Mouse (Mus musculus): Measurements from ENCODE around the gene Sufu. TPM values are rescaled to one million over a fixed set of nuclear protein-coding genes. Genes with fewer than 3 reads are reported as not detected.
A peak's percentile ranks its signal among the peaks of the same experiment; 100 is the strongest.

Sufu gene
- total RNA-seq (2021) = 1 to 10 TPM; 5.0 to 5.4 TPM
- long read RNA-seq, experiment 1, full-length matches to known transcripts = 3 of 4 reads
- long read RNA-seq, experiment 1, partial matches to known transcripts = 1 of 4 reads
- long read RNA-seq, experiment 1, other reads (novel, unspliced or antisense) = 0 of 4 reads
- long read RNA-seq, experiment 2, full-length matches to known transcripts = 7 of 9 reads
- long read RNA-seq, experiment 2, partial matches to known transcripts = 0 of 9 reads
- long read RNA-seq, experiment 2, other reads (novel, unspliced or antisense) = 2 of 9 reads

GRCm38 (mm10) chr19:46396686-46397435 lies at the start of gene Sufu:
TSS of gene Sufu (plus strand) at chr19:46396896.
- peak; percentile 99 for DNase-seq (ENCODE audit: low spot score)

GRCm38 (mm10) chr19:46347146-46347545 lies 49.5 kb upstream of the Sufu start:
- no peak for DNase-seq (ENCODE audit: low spot score)

GRCm38 (mm10) chr19:46347936-46348668 lies 48.6 kb upstream of the Sufu start:
- no peak for DNase-seq (ENCODE audit: low spot score)

GRCm38 (mm10) chr19:46348761-46349458 lies 47.8 kb upstream of the Sufu start:
- DNase-seq (ENCODE audit: low spot score) = peak; percentile 64

GRCm38 (mm10) chr19:46349550-46349949 lies 47.1 kb upstream of the Sufu start:
- no peak for DNase-seq (ENCODE audit: low spot score)

- DNase-seq (ENCODE audit: low spot score) = no peak
Observed at GRCm38 (mm10) chr19:46350168-46350932, 46.3 kb upstream of the Sufu start, which contains the start of gene 2310034G01Rik. TSS of gene 2310034G01Rik (minus strand) at chr19:46350302.

GRCm38 (mm10) chr19:46356701-46357138 lies 40.0 kb upstream of the Sufu start:
- DNase-seq (ENCODE audit: low spot score) = peak; percentile 79

- no peak for DNase-seq (ENCODE audit: low spot score)
Observed at GRCm38 (mm10) chr19:46357344-46358280, 39.1 kb upstream of the Sufu start.

GRCm38 (mm10) chr19:46358381-46358780 lies 38.3 kb upstream of the Sufu start:
- no peak for DNase-seq (ENCODE audit: low spot score)

- DNase-seq (ENCODE audit: low spot score) = no peak
Observed at GRCm38 (mm10) chr19:46362104-46362503, 34.6 kb upstream of the Sufu start.

GRCm38 (mm10) chr19:46363294-46364009 lies 33.2 kb upstream of the Sufu start:
- no peak for DNase-seq (ENCODE audit: low spot score)

GRCm38 (mm10) chr19:46367798-46368590 lies 28.7 kb upstream of the Sufu start:
- no peak for DNase-seq (ENCODE audit: low spot score)

GRCm38 (mm10) chr19:46369204-46369603 lies 27.5 kb upstream of the Sufu start:
- peak; percentile 72 for DNase-seq (ENCODE audit: low spot score)

- no peak for DNase-seq (ENCODE audit: low spot score)
Observed at GRCm38 (mm10) chr19:46374477-46375088, 22.1 kb upstream of the Sufu start.

- no peak for DNase-seq (ENCODE audit: low spot score)
Observed at GRCm38 (mm10) chr19:46375489-46375888, 21.2 kb upstream of the Sufu start.

- no peak for DNase-seq (ENCODE audit: low spot score)
Observed at GRCm38 (mm10) chr19:46375891-46376290, 20.8 kb upstream of the Sufu start.

GRCm38 (mm10) chr19:46382275-46382674 lies 14.4 kb upstream of the Sufu start:
- DNase-seq (ENCODE audit: low spot score) = no peak

GRCm38 (mm10) chr19:46389872-46390271 lies 6.8 kb upstream of the Sufu start:
- DNase-seq (ENCODE audit: low spot score) = no peak
